Mouse (Mus musculus) left cerebral cortex, adult 18-20 months (tissue): ENCODE data around the gene Cntrl. TPM values are rescaled to one million over a fixed set of nuclear protein-coding genes. Genes with fewer than 3 reads are reported as not detected.

Source experiments
- DNase-seq, 2 experiments: peaks; one replicate each; pipeline ENCODE4 v3.0.0; 2021 to 2022; ENCODE audit warnings: low spot score in 2 of 2, mixed read lengths in 1 of 2
- long read RNA-seq, 2 experiments: library from polyadenylated mRNA; stranded (forward); transcript quantifications; one replicate each; pipeline ENCODE4 v2.0.0; 2021
- total RNA-seq, 2 experiments: library from RNA; stranded (reverse); gene quantifications; 2 replicates each; pipeline ENCODE4 v1.2.3; 2021

The Cntrl gene
- total RNA-seq: 1 to 10 TPM; 6.8 to 8.2 TPM
- long read RNA-seq, experiment 1, partial matches to known transcripts: 0 of 3 reads
- long read RNA-seq, experiment 1, other reads (novel, unspliced or antisense): 3 of 3 reads
- long read RNA-seq, experiment 2: 0 reads

DNA sequence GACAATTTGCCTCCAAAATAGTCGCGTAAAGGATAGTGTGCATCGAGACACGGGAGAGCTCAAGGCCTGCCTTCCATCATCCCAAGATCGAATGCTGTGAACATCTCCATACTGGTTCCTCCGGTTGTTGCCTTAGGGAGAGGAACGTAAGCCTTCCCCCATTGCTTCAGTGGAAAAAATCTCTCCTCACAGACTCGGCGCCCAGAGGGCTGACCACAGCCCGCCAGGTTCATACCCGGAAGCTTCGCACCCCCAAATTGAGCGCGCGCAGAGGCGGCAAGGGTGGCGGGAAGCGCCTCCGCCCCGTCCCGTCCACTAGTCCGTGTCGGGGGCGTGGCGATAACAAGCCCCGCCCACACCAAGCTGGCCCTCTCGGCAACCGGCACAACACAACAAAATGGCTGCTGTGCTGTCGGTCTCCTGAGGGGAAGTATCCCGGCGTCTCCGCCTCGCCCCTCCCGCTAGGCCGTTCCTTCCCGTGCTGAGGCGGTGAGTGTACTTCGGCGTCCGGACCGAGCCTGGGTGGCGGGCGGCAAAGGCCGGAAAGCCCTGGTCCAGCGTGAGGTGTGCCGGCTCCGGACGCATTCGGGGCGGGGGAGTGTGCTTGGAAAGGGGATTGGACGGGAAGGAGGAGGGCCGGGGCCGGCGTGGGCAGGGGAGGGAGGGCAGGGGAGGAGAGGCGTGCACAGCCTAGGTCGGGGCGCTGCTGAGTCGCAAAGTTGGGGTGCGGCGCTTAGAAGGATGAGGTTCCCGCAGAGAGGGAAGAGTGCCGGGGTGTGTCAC lies at the start of gene Cntrl:
Gene Cntrl (plus strand): TSS at position 352 of the 783 bp plus-strand sequence.
- peak; percentile 87 to 92 for DNase-seq

DNA sequence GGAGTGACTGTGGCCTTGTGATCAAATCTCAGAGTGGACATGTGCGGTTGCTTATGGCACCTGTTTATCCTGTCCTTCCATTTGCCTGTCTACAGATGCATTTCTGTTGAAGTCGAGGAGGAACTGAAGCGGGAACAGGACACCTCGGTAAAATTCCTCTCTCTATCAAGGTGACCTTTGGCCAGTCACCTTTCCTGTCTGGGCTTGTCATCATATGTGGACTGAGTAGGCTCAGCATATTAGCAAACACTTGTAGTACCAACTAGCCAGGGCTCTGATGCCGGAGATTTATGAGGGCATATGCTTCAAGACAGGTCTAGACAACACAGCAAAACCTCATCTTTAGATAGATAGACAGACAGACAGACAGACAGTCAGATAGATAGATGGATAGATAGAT lies 49.0 kb upstream of the Cntrl start:
- DNase-seq: no peak

DNA sequence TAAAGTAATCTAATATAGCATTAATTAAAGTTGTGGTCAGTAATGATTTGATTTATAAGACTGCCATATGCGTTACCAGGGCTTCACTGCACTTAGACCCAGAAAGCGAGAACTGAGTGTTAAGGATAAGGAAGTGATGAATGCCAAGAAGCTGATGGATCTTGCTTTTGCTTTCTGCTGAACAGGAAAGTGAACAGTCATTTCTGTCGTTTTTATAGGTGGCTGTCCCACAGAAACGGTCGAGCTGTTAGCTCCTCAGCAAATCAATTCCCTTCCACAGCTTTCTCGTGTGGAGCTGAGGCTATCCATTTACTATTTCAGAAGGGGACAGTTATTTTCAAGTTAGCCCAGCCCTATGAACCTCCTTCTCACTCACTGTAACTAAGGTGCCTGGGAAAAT lies 48.4 kb upstream of the Cntrl start:
- no peak for DNase-seq

DNA sequence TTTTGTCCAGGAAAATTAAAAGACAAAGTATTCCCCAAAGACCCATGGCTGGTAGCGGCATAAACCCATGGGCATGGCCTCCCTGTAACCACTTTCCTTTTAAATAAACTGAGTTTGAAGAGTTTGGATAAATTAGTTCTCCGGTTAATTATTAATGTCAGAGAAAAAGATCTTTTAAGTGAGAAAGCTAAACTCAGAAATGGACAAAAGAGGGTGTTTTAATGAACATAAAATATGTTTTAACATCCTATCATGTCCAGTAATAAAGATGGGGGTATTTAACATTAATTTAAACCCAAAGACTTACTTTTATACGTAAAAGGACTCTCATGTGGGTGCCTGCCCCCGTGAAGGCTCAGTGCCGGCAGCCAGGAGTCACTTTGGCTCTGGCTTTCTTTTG lies 48.0 kb upstream of the Cntrl start, which contains the start of gene Hc:
Gene Hc (minus strand): TSS at position 101 of the 400 bp plus-strand sequence.
- DNase-seq: no peak

- DNase-seq: no peak
These were observed 45.8 kb upstream of the Cntrl start for GRCm38 (mm10) chr2:35063333-35064030.

DNA sequence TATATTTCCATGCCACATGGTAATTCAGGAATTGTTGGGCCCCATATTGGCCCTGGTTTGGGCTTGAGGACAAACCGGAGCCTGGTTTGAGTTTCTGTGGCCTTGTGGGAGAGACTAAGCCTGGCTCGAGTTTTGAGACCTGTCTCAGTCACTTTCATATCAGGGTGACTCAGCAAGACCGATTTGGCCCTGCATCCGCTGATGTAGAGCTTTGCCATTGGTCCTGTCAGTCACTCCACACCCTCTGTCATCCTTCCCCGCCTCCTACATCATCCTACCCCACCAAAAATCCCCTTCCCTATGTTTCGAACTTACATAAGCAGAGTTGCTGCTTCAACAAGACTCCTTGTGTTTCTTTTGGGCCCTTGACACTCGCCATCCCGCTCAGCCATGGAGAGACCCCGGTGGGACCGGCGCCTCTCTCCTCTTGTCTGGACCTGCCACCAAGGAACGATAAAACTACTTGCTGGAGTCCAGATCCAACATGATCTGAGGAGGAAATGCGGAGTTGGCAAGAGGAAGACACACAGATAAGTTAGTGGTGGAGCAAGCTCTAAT lies 42.7 kb upstream of the Cntrl start:
- no peak for DNase-seq

GRCm38 (mm10) chr2:35067117-35067516 lies 42.2 kb upstream of the Cntrl start:
- no peak for DNase-seq

DNA sequence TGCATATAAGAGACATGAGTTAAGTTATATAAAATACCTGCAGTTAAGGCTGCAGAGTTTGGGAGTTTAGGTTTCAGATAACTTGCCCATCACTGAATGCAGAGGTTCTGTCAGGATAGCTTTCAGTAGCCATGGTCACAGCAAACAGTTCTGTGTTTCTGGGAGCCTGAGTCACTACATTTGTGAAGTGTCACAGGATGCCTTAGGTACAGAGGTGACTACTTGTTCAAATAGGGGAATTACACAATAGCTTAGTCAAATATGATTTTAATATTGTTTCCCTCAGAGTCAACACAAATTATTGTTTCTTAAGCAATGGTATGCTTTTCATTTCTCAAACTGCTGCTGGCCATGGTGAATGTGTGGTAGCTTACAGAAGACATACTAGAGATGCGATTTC lies 40.2 kb upstream of the Cntrl start:
- DNase-seq: no peak

DNA sequence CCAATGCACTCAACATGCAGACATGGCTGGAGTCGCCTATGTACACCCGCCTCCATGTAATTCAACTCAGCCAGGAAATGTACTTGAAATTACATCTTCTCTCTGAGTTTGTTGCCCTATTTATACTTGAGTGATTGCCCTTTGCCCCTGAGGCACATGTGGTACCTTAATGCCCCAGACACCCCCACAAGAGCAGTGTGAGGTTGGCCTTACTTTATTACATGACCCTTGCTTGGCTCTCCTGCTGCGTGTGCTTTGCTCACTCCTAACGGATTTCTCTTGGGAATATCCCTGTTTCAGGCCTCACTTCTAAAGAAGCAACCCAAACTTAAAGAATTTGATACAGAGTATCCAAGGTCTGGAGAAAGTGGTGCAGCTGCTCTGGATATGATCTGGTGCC lies 39.0 kb upstream of the Cntrl start:
- DNase-seq: no peak

GRCm38 (mm10) chr2:35072547-35072946 lies 36.7 kb upstream of the Cntrl start:
- DNase-seq: no peak

- DNase-seq: no peak
These were observed 35.0 kb upstream of the Cntrl start for GRCm38 (mm10) chr2:35074328-35074727.

- no peak for DNase-seq
These were observed 30.1 kb upstream of the Cntrl start for GRCm38 (mm10) chr2:35079166-35079565.

- DNase-seq: no peak
These were observed 21.9 kb upstream of the Cntrl start for GRCm38 (mm10) chr2:35087418-35087817.

DNA sequence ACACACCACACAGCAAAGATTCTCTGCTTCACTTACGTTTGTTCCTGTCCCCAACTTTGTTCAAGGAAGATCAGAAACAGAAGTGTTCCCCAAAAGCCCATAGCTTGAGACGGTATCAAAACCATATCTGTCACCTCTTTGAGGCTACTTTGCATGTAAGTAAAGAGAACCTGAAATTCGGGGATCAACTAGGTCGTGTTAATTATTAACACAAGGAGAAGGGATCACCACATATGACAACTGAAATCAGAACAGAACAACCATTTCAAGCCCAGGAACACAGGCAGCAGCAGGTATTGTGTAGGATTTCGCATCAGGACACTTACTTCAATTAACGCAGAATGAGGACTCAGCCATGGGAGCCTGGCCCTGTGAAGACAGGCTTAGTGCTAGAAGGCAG lies 8.8 kb upstream of the Cntrl start:
- no peak for DNase-seq

GRCm38 (mm10) chr2:35101443-35101842 lies 7.8 kb upstream of the Cntrl start, which contains the start of gene AI182371:
Gene AI182371, minus strand, starts transcription at chr2:35101543.
- DNase-seq: no peak

- no peak for DNase-seq
These were observed 6.5 kb upstream of the Cntrl start for GRCm38 (mm10) chr2:35102777-35103176.

DNA sequence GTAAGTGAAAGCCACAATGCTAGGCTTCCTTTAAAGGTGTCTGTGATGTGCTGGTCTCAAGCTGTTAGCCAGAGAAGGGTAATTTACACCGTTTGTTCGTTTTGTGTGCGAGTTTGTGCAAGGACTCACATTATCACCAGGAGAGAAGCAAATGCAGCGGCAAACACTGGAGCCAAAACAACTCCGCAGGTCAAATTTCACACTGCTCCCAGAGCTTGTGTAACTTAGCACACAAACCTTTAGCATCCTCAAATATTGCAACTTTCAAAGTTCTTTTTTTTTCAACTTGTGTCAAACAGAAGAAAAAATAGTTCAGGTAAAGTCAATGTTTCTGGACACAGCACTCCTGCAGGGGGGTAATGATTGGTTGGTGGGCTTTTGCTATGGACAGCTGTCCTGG lies 5.7 kb upstream of the Cntrl start:
- DNase-seq: no peak

DNA sequence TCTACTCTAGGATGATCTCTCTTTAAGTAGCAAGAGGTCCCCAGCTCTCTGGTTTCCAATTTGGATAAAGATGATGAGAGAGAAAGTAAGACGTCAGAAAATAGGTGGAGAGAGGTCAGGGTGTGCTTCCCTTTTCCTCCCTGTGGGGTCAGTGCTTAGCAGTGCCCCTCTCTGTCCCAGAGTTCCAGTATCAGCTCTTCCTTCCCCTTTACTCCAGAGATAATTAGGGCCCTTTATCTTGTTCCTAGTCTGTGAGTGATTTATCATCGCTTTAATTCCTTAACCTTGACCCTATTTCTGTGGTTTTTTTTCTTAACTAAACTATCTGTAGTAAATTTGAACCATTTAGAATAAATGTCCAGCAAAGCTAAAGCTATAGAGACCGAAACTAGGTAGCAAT lies 4.4 kb upstream of the Cntrl start:
- no peak for DNase-seq

- DNase-seq: no peak
These were observed 1.2 kb upstream of the Cntrl start for GRCm38 (mm10) chr2:35107984-35108635.

- DNase-seq: peak; percentile 26 to 34
These were observed 580 bp upstream of the Cntrl start for GRCm38 (mm10) chr2:35108712-35109111.

DNA sequence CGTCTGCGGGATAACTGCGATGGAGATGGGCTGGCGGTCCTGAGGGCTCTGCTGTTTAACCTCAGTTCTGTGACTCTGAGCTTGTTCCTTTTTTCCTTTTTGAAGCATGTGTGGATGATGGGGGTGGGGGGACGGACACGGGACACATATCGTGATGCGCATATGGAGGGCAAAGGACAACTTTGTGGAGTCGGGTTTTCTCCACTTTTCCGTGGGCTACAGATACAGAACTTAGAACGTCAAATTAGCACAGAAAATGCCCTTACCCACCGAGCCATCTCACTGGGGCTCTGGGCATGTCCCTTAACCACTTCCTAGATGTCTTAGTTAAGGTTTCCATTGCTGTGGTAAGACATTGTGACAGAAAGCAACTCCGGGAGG lies 622 bp downstream of the Cntrl start:
- no peak for DNase-seq

GRCm38 (mm10) chr2:35110521-35110920 lies 1.2 kb downstream of the Cntrl start:
- no peak for DNase-seq
